Mouse (Mus musculus) kidney, adult 8-10 months (tissue): Measurements from ENCODE around the gene Hmgcll1.
A peak's percentile ranks its signal among the peaks of the same experiment; 100 is the strongest.
"Not testable (repeated sequence)": the region's sequence is repeated elsewhere in the genome, so short reads cannot be mapped to it uniquely, and the experiment has no call there.

Experiments
- DNase-seq, 2 experiments: peaks; one replicate each; pipeline ENCODE4 v3.0.0; 2022

Hmgcll1 gene

GRCm38 (mm10) chr9:76061492-76061891 lies 46.8 kb downstream of the Hmgcll1 start:
- DNase-seq, result no peak

GRCm38 (mm10) chr9:76064164-76064563 lies 49.5 kb downstream of the Hmgcll1 start:
- no peak for DNase-seq

- no peak for DNase-seq
Observed at GRCm38 (mm10) chr9:76091561-76091960, 76.9 kb downstream of the Hmgcll1 start.

GRCm38 (mm10) chr9:76097221-76097620 lies 82.6 kb downstream of the Hmgcll1 start:
- no peak for DNase-seq

GRCm38 (mm10) chr9:76099981-76100380 lies 85.3 kb downstream of the Hmgcll1 start:
- no peak for DNase-seq

- not testable (repeated sequence) for DNase-seq
Observed at GRCm38 (mm10) chr9:76104416-76104815, 89.8 kb downstream of the Hmgcll1 start.

- DNase-seq, result no peak
Observed at GRCm38 (mm10) chr9:76104846-76105245, 90.2 kb downstream of the Hmgcll1 start.

- peak; percentile 30 to 68 for DNase-seq
Observed at GRCm38 (mm10) chr9:76122888-76123287, 108.2 kb downstream of the Hmgcll1 start.

GRCm38 (mm10) chr9:76124249-76124648 lies 109.6 kb downstream of the Hmgcll1 start:
- DNase-seq, result no peak

- no peak for DNase-seq
Observed at GRCm38 (mm10) chr9:76129353-76129752, 114.7 kb downstream of the Hmgcll1 start.

- DNase-seq, result no peak
Observed at GRCm38 (mm10) chr9:76134042-76134441, 119.4 kb downstream of the Hmgcll1 start.

GRCm38 (mm10) chr9:76138378-76139109 lies 123.9 kb downstream of the Hmgcll1 start:
- DNase-seq, result no peak

GRCm38 (mm10) chr9:76145593-76145992 lies 130.9 kb downstream of the Hmgcll1 start:
- DNase-seq, result no peak

GRCm38 (mm10) chr9:76162446-76162845 lies 147.8 kb downstream of the Hmgcll1 start:
- no peak for DNase-seq

- DNase-seq, result no peak
Observed at GRCm38 (mm10) chr9:76168355-76168754, 153.7 kb downstream of the Hmgcll1 start.

- no peak for DNase-seq
Observed at GRCm38 (mm10) chr9:76172686-76173295, 158.1 kb downstream of the Hmgcll1 start.

- DNase-seq, result no peak
Observed at GRCm38 (mm10) chr9:76179221-76179620, 164.6 kb downstream of the Hmgcll1 start.
